Mouse (Mus musculus) liver, postnatal 0 days (tissue): ENCODE results near the gene Cdc37l1. TPM values are rescaled to one million over a fixed set of nuclear protein-coding genes. Genes with fewer than 3 reads are reported as not detected.

ENCODE experiments used
- ATAC-seq: fragments of 200-750 bp; cut with Nextera tagmentation; 2 replicates; pipeline ENCODE4 v1.8.0; 2017; ENCODE audit warnings: mild to moderate bottlenecking, moderate library complexity
- DNase-seq: peaks from one replicate; pipeline ENCODE4 v3.0.0-alpha.2; 2016
- H3K27ac ChIP-seq: fragments of 300-500 bp; sonication (generic); 2 replicates; pipeline ENCODE4 v1.5.1; 2014; ENCODE audit warnings: antibody characterized with exemption, moderate library complexity, mild to moderate bottlenecking, low read depth
- H3K27me3 ChIP-seq: fragments of 300-500 bp; sonication (generic); 2 replicates; pipeline ENCODE4 v1.6.1; 2014; ENCODE audit warnings: low read length, control low read depth, mixed read lengths; ENCODE audit not compliant: insufficient read depth
- H3K36me3 ChIP-seq: fragments of 300-500 bp; sonication (generic); replicated peaks from 2 replicates; pipeline ENCODE4 v1.6.1; 2014; ENCODE audit warnings: mild to moderate bottlenecking, control low read depth, low read length, moderate library complexity, mixed read lengths; ENCODE audit not compliant: insufficient read depth
- H3K4me1 ChIP-seq: fragments of 300-500 bp; sonication (generic); 2 replicates; pipeline ENCODE4 v1.6.1; 2014; ENCODE audit warnings: antibody characterized with exemption, mild to moderate bottlenecking, control low read depth; ENCODE audit not compliant: insufficient read depth
- H3K4me2 ChIP-seq: fragments of 300-500 bp; sonication (generic); 2 replicates; pipeline ENCODE4 v1.6.1; 2014; ENCODE audit warnings: low read depth, mild to moderate bottlenecking, low read length, moderate library complexity, mixed read lengths
- H3K4me3 ChIP-seq: fragments of 300-500 bp; sonication (generic); 2 replicates; pipeline ENCODE4 v1.5.1; 2014; ENCODE audit warnings: low read depth, low read length
- H3K9ac ChIP-seq: fragments of 300-500 bp; sonication (generic); replicated peaks from 2 replicates; pipeline ENCODE4 v1.6.1; 2014; ENCODE audit warnings: mild to moderate bottlenecking, moderate library complexity
- H3K9me3 ChIP-seq: fragments of 300-500 bp; sonication (generic); 2 replicates; pipeline ENCODE4 v1.6.1; 2016; ENCODE audit warnings: mild to moderate bottlenecking, control low read depth, low read length, mixed read lengths
- CTCF ChIP-seq: sonication (generic); IDR thresholded peaks from 2 replicates; pipeline ENCODE4 v1.5.1; 2016; ENCODE audit warnings: antibody characterized with exemption, low read depth
- EP300 ChIP-seq: IDR thresholded peaks from 2 replicates; pipeline ENCODE4 v1.6.1; 2016; ENCODE audit warnings: antibody characterized with exemption, low read depth, mild to moderate bottlenecking
- WGBS: fragments of 180-500 bp; shearing (Covaris S2); extraction: QIAGEN DNeasy Blood & Tissue Kit; methylation state at CpG from one replicate; pipeline ENCODE4 v1.1.7; 2014; ENCODE audit not compliant: insufficient replicate concordance; 5-methylcytosine and 5-hydroxymethylcytosine counted together
- polyA plus RNA-seq: library from polyadenylated mRNA; unstranded; fragments of >200 nt; fragmentation: Nextera tagmentation; extraction: Ambion mirVana; gene quantifications from 2 replicates; pipeline ENCODE4 v1.2.1, GENCODE M21; 2015

Cdc37l1 gene
- 10.0 and 10.2 TPM in 2 replicates for polyA plus RNA-seq

DNA sequence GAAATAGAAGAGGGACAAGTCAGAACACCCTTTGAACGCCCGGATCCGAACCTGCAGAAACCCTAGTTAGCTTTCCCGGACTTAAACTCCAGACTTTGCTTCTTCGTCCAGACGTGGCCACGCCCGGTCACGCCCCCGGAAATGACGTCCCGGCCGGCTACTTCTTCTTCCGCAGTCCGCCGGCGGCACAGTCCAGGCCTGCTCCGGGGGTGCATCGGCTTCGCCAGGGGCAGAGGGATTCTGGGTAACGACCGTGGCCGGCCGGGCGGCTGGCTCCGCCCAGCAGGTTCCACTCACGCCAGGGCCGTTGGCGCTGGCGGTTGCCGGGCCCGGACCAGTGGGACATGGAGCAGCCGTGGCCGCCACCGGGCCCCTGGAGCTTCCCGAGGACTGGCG lies at the start of gene Cdc37l1:
Gene Cdc37l1, plus strand, starts transcription at position 159 of the 396 bp plus-strand sequence.
- peak; percentile 98 for ATAC-seq
- H3K9ac ChIP-seq, result peak within 1 kb of the TSS; percentile 96

DNA sequence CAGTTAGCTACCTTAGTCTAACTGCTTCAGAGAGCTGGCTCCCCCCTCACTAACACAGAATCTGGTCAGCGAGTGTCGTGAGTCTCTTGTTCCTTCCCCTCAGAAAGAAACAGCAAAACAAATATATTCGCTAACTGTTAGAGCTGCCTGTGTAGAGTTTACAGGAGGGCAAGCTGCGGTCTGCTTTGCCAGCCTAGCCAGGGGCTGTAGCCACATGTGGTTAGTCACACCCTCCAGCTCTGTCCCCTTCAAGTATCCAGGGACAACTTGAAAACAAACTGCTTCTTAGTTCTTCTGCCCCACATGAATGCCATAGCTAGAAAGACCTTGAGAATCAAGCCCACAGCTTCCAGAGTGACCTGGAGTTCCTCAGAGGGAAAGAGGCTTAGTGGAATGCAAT lies 48.9 kb upstream of the Cdc37l1 start:
- H3K36me3 ChIP-seq, result no peaks in the 10 kb centered on the region
- H3K27me3 ChIP-seq, result no peaks in the 10 kb centered on the region
- no peak for DNase-seq
- H3K9me3 ChIP-seq, result no peaks in the 10 kb centered on the region
- TF ChIP-seq EP300 (no peak), CTCF (no peak)
- no peak overlapping the region for H3K4me3 ChIP-seq
- H3K4me1 ChIP-seq, result no peaks in the 10 kb centered on the region
- no peak overlapping the region for H3K27ac ChIP-seq
- ATAC-seq, result no peak
- WGBS, result 57% methylated on average over 4 of the region's 4 CpGs
- no peak overlapping the region for H3K9ac ChIP-seq
- H3K4me2 ChIP-seq, result no peak overlapping the region

More for the DNA sequence above, at the start of gene Cdc37l1:
- peak; percentile 59; the same call in 1 of the 2 replicates for TF ChIP-seq EP300
- TF ChIP-seq CTCF, result no peak
- Histone ChIP-seq H3K36me3 (peaks cover 9% of the 10 kb centered on the region), H3K27ac (peak within 1 kb of the TSS; percentile 98), H3K9me3 (no peaks in the 10 kb centered on the region), H3K4me2 (peak within 1 kb of the TSS; percentile 88), H3K27me3 (no peaks in the 10 kb centered on the region), H3K4me3 (peak within 1 kb of the TSS; percentile 99), H3K4me1 (peaks cover 14% of the 10 kb centered on the region)
- under 1% methylated on average over 36 of the region's 37 CpGs for WGBS
- DNase-seq, result peak; percentile 99

DNA sequence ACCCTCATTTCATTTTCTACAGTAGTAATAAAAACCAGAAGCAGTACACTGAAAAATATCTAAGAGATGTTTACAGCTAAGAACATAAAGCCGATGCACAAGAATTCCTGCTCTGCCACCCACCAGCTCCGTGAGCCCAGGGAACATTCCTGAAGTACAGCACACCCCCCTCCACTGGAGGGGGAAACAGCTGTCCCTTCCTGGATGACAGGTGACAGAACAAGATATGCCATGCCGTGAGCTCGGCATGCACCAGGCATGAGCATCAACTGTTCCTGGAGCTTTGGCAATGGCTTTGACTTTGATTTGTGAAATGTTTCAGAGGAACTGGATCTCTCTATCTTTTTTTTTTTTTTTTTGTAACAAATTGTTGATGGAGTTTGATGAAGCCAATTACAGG lies 43.4 kb upstream of the Cdc37l1 start:
- no peak overlapping the region for H3K4me3 ChIP-seq
- no peak overlapping the region for H3K4me2 ChIP-seq
- H3K4me1 ChIP-seq, result no peaks in the 10 kb centered on the region
- no peaks in the 10 kb centered on the region for H3K36me3 ChIP-seq
- ATAC-seq (no peak), DNase-seq (no peak)
- no peak for TF ChIP-seq EP300
- no peak for TF ChIP-seq CTCF
- whole genome bisulfite sequencing, result 33% methylated on average over 4 of the region's 4 CpGs
- no peak overlapping the region for H3K27ac ChIP-seq
- no peaks in the 10 kb centered on the region for H3K9me3 ChIP-seq
- H3K9ac ChIP-seq, result no peak overlapping the region
- no peaks in the 10 kb centered on the region for H3K27me3 ChIP-seq

- Histone ChIP-seq H3K4me1 (no peaks in the 10 kb centered on the region), H3K36me3 (no peaks in the 10 kb centered on the region), H3K4me3 (no peak overlapping the region), H3K9me3 (no peaks in the 10 kb centered on the region), H3K27me3 (no peaks in the 10 kb centered on the region), H3K27ac (no peak overlapping the region), H3K9ac (no peak overlapping the region), H3K4me2 (no peak overlapping the region)
- ATAC-seq, result no peak
- 38% methylated on average over 2 of the region's 2 CpGs for WGBS
- DNase-seq, result no peak
- TF ChIP-seq EP300 (no peak), CTCF (no peak)
Measured at GRCm38 (mm10) chr19:28947311-28947710, 42.8 kb upstream of the Cdc37l1 start.

DNA sequence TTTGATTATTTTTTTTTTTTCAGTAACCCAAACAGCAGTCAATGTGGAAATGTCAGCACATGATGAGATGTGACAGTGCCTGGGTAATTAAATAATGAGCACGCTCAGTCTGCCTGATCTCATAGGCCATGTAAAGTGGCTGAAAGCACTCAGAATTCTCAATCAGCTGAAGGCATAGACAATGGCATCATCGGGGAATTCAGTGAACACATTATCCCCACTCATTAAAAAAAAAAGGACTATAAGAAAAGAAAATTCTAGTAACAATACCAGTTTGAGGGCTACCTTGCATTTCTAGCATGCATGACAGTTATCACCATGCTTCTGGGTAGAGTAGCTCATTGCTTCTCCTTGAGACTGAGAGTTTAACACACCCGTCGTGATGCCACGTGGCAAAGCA lies 38.9 kb upstream of the Cdc37l1 start:
- no peak for ATAC-seq
- TF ChIP-seq EP300, result no peak
- TF ChIP-seq CTCF, result no peak
- Histone ChIP-seq H3K4me2 (no peak overlapping the region), H3K9ac (no peak overlapping the region), H3K27ac (no peak overlapping the region), H3K36me3 (no peaks in the 10 kb centered on the region), H3K27me3 (no peaks in the 10 kb centered on the region), H3K4me1 (no peaks in the 10 kb centered on the region), H3K9me3 (no peaks in the 10 kb centered on the region), H3K4me3 (no peak overlapping the region)
- DNase-seq, result no peak
- 76% methylated on average over 5 of the region's 5 CpGs for WGBS

- no peak overlapping the region for H3K9ac ChIP-seq
- no peak overlapping the region for H3K4me3 ChIP-seq
- peak overlapping the region; percentile 94 for H3K4me2 ChIP-seq
- H3K27ac ChIP-seq, result no peak overlapping the region
- WGBS, result 49% methylated on average over 3 of the region's 3 CpGs
- no peaks in the 10 kb centered on the region for H3K27me3 ChIP-seq
- H3K4me1 ChIP-seq, result peaks cover 17% of the 10 kb centered on the region
- H3K36me3 ChIP-seq, result no peaks in the 10 kb centered on the region
- ATAC-seq, result no peak
- TF ChIP-seq CTCF, result no peak
- no peak for DNase-seq
- H3K9me3 ChIP-seq, result no peaks in the 10 kb centered on the region
Measured at GRCm38 (mm10) chr19:28963113-28963512, 27.0 kb upstream of the Cdc37l1 start.

- TF ChIP-seq CTCF (no peak), EP300 (no peak)
- Histone ChIP-seq H3K27me3 (no peaks in the 10 kb centered on the region), H3K9me3 (no peaks in the 10 kb centered on the region), H3K4me3 (peak overlapping the region; percentile 85), H3K36me3 (no peaks in the 10 kb centered on the region), H3K27ac (no peak overlapping the region; the same call in 1 of the 2 replicates), H3K4me1 (peaks cover 17% of the 10 kb centered on the region), H3K4me2 (peak overlapping the region; percentile 94), H3K9ac (peak overlapping the region; percentile 77; the same call in 1 of the 2 replicates)
- DNase-seq (no peak), ATAC-seq (no peak)
- WGBS, result 8% methylated on average over 4 of the region's 4 CpGs
Measured at GRCm38 (mm10) chr19:28963513-28963841, 26.7 kb upstream of the Cdc37l1 start.
